Mouse (Mus musculus): ENCODE results near the gene Gm17087. TPM values are rescaled to one million over a fixed set of nuclear protein-coding genes. Genes with fewer than 3 reads are reported as not detected.

Gene Gm17087
- polyA plus RNA-seq, 1 experiment from 2014 or later: not detected

DNA sequence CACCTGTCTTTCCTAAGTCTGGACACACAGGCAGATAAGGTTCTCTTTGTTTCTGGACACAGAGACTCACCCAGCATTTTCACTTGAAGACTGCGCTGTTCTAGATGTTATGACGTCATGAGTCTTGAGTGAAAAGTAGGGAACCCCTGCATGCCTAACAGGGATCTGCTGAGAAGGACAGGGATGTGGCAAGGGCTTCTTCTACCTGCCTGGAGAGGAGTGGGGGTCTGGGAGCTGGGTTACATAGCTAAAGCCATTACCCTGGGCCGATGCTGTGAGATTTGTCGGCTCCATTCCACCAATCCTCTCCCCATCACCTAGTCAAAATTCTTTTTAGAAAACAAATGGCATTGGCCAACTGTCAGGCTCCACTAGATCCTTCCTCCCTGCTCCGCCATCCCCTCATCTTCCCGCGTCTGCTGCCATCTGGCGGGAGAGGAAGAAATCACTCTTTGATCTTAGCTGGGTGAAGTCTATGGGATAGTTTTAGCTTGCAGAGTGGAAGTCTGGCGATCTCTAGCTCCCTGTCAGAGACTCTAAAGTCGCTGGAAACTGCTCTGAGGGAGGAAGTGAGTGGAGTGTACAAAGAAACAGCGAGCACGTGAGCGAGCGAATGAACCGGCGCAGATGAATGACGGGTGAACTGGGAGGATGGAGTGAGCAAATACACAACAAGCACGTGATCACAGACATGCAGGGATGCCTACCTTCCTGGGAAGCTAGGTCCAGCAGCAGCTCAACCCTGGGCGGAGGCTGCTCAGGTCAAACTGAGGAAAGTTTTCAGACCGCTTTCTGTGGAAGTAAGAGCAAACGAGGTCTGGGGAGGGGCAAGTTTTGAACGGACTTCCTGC is 25.9 kb upstream of the Gm17087 start:
- Histone ChIP-seq H3K9me3 (ENCODE audit: low read depth, low read length) (no peaks in the 10 kb centered on the region), H3K36me3 (ENCODE audit: insufficient read depth) (no peaks in the 10 kb centered on the region), H3K9ac (no peak overlapping the region), H3K27ac (ENCODE audit: low read depth) (no peak overlapping the region), H3K4me2 (peak overlapping the region; percentile 43), H3K27me3 (ENCODE audit: insufficient read depth, low read length) (no peaks in the 10 kb centered on the region), H3K4me3 (ENCODE audit: low read depth, low read length) (no peak overlapping the region), H3K4me1 (ENCODE audit: insufficient read depth) (no peaks in the 10 kb centered on the region)
- ATAC-seq (ENCODE audit: insufficient read depth): peak; percentile 54; the same call in 1 of the 2 replicates
- TF ChIP-seq CTCF (IDR thresholded peaks at IDR 0.05; ENCODE audit: low read depth): peak; percentile 87
- WGBS: 10% methylated on average over 22 of the region's 22 CpGs
- DNase-seq: peak; percentile 88

DNA sequence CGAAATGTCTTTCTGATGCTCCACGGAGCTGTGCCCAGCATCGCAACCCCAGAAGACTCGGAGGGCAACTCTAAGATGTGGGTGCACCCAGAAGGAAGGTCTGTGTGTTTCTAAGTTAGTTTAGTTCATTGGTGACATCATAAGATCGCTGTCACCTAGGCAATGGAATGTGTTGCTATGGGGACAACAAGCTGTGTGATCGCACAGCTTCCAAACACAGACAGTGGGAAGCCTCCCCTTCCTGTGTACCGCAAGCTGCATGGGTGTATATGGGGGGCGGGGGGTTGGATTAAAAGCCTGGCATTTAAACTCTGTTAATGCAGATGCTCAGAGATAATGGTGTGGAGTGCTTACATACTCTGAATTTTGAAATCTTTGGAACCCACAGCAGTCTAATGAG is 14.8 kb upstream of the Gm17087 start:
- TF ChIP-seq CTCF (IDR thresholded peaks at IDR 0.05; ENCODE audit: low read depth): no peak
- H3K27ac ChIP-seq (ENCODE audit: low read depth): no peak overlapping the region
- H3K36me3 ChIP-seq (ENCODE audit: insufficient read depth): no peaks in the 10 kb centered on the region
- no peak overlapping the region for H3K4me2 ChIP-seq
- no peak overlapping the region for H3K4me3 ChIP-seq (ENCODE audit: low read depth, low read length)
- no peaks in the 10 kb centered on the region for H3K9me3 ChIP-seq (ENCODE audit: low read depth, low read length)
- WGBS: 70% methylated on average over 8 of the region's 8 CpGs
- ATAC-seq (ENCODE audit: insufficient read depth): no peak
- no peaks in the 10 kb centered on the region for H3K4me1 ChIP-seq (ENCODE audit: insufficient read depth)
- no peak overlapping the region for H3K9ac ChIP-seq
- no peaks in the 10 kb centered on the region for H3K27me3 ChIP-seq (ENCODE audit: insufficient read depth, low read length)
- DNase-seq: no peak

GRCm38 (mm10) chr17:8580360-8580759 is 13.6 kb upstream of the Gm17087 start:
- H3K4me2 ChIP-seq: no peak overlapping the region
- 62% methylated on average over 3 of the region's 3 CpGs for WGBS
- DNase-seq: peak; percentile 44
- no peak overlapping the region for H3K27ac ChIP-seq (ENCODE audit: low read depth)
- H3K36me3 ChIP-seq (ENCODE audit: insufficient read depth): no peaks in the 10 kb centered on the region
- H3K4me3 ChIP-seq (ENCODE audit: low read depth, low read length): no peak overlapping the region
- ATAC-seq (ENCODE audit: insufficient read depth): no peak
- no peaks in the 10 kb centered on the region for H3K27me3 ChIP-seq (ENCODE audit: insufficient read depth, low read length)
- H3K9ac ChIP-seq: no peak overlapping the region
- peak; percentile 53 for TF ChIP-seq CTCF (IDR thresholded peaks at IDR 0.05; ENCODE audit: low read depth)
- H3K4me1 ChIP-seq (ENCODE audit: insufficient read depth): no peaks in the 10 kb centered on the region
- H3K9me3 ChIP-seq (ENCODE audit: low read depth, low read length): no peaks in the 10 kb centered on the region

GRCm38 (mm10) chr17:8573542-8574260 is 7.0 kb upstream of the Gm17087 start:
- Histone ChIP-seq H3K4me3 (ENCODE audit: low read depth, low read length) (no peak overlapping the region), H3K36me3 (ENCODE audit: insufficient read depth) (no peaks in the 10 kb centered on the region), H3K9me3 (ENCODE audit: low read depth, low read length) (no peaks in the 10 kb centered on the region), H3K4me2 (no peak overlapping the region), H3K27ac (ENCODE audit: low read depth) (no peak overlapping the region), H3K27me3 (ENCODE audit: insufficient read depth, low read length) (no peaks in the 10 kb centered on the region), H3K4me1 (ENCODE audit: insufficient read depth) (no peaks in the 10 kb centered on the region), H3K9ac (no peak overlapping the region)
- DNase-seq (no peak), ATAC-seq (ENCODE audit: insufficient read depth) (no peak)
- 68% methylated on average over 8 of the region's 8 CpGs for WGBS
- no peak for TF ChIP-seq CTCF (IDR thresholded peaks at IDR 0.05; ENCODE audit: low read depth)

DNA sequence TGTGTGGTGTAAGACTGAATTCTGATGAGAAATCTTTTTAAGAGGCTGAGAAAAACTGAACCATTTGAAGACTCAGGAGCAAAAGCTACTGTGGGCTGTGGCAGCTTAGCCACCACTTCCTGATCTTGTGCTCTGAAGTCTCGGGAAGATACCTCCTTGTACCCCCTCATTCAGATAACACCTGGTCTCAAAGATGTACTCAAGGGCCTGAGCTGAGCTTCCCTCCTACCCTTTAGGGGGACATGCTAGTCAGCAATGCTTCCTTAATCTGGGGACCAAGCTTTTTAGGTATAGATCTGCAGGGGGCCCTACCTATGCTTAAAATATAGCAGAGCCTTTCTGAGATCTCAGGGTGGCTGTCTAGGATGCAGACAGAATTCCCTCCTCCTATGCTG is 3.9 kb downstream of the Gm17087 start:
- Histone ChIP-seq H3K9ac (no peak overlapping the region), H3K9me3 (ENCODE audit: low read depth, low read length) (no peaks in the 10 kb centered on the region), H3K27ac (ENCODE audit: low read depth) (no peak overlapping the region), H3K4me2 (no peak overlapping the region), H3K4me1 (ENCODE audit: insufficient read depth) (no peaks in the 10 kb centered on the region), H3K27me3 (ENCODE audit: insufficient read depth, low read length) (no peaks in the 10 kb centered on the region), H3K4me3 (ENCODE audit: low read depth, low read length) (no peak overlapping the region), H3K36me3 (ENCODE audit: insufficient read depth) (no peaks in the 10 kb centered on the region)
- WGBS: 65% methylated on average over 1 of the region's 1 CpGs
- TF ChIP-seq CTCF (IDR thresholded peaks at IDR 0.05; ENCODE audit: low read depth): no peak
- ATAC-seq (ENCODE audit: insufficient read depth) (no peak), DNase-seq (no peak)

DNA sequence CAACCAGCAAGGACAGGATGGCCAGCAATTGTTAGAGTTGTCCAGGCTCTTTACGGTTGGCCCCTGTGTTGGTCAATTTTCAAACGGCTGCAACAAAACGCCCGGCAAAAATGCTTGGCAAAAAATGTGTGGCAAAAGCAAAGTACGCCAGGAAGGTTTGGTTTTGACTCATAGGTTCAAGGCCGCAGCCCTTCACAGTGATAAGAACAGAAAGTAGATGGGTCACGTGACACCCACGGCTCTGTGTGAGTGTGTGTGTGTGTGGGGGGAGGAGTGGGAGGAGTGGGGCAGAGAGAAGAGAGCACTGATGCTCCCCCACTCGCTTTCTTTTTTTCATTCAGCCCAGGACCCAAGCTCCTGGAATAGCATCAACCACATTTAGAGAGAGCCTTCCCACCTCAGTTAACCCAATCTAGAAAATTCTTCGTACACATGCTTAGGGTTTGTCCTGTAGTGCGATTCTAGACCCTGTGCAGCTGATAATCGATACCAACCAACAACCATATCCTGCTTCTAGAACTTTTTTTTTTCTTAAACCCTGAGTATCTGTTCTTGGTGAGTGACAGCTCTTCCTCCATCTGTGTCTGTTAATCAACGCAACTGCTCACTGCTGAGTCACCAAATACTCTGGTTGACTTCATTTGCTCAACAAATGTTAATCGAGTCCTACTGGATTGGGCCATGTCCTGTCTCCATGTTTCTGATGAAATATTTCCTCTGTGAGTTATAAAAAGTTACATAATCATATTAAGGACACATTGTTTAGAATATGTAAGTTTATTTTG is 4.5 kb downstream of the Gm17087 start:
- Histone ChIP-seq H3K4me2 (no peak overlapping the region), H3K27me3 (ENCODE audit: insufficient read depth, low read length) (no peaks in the 10 kb centered on the region), H3K27ac (ENCODE audit: low read depth) (no peak overlapping the region), H3K4me1 (ENCODE audit: insufficient read depth) (no peaks in the 10 kb centered on the region), H3K9ac (no peak overlapping the region), H3K36me3 (ENCODE audit: insufficient read depth) (no peaks in the 10 kb centered on the region), H3K9me3 (ENCODE audit: low read depth, low read length) (no peaks in the 10 kb centered on the region), H3K4me3 (ENCODE audit: low read depth, low read length) (no peak overlapping the region)
- ATAC-seq (ENCODE audit: insufficient read depth): no peak
- no peak for TF ChIP-seq CTCF (IDR thresholded peaks at IDR 0.05; ENCODE audit: low read depth)
- 73% methylated on average over 14 of the region's 14 CpGs for WGBS
- no peak for DNase-seq

- Histone ChIP-seq H3K9me3 (ENCODE audit: low read depth, low read length) (no peaks in the 10 kb centered on the region), H3K27me3 (ENCODE audit: insufficient read depth, low read length) (no peaks in the 10 kb centered on the region), H3K9ac (no peak overlapping the region), H3K36me3 (ENCODE audit: insufficient read depth) (no peaks in the 10 kb centered on the region), H3K4me2 (no peak overlapping the region), H3K4me3 (ENCODE audit: low read depth, low read length) (no peak overlapping the region), H3K4me1 (ENCODE audit: insufficient read depth) (no peaks in the 10 kb centered on the region), H3K27ac (ENCODE audit: low read depth) (no peak overlapping the region)
- WGBS: 77% methylated on average over 8 of the region's 8 CpGs
- DNase-seq: no peak
- ATAC-seq (ENCODE audit: insufficient read depth): no peak
- no peak for TF ChIP-seq CTCF (IDR thresholded peaks at IDR 0.05; ENCODE audit: low read depth)
These were observed 8.8 kb downstream of the Gm17087 start for GRCm38 (mm10) chr17:8557926-8558325.

All from lung, embryonic 14.5 days (tissue).